Mouse (Mus musculus) retina, embryonic 14.5 days (tissue): Measurements from ENCODE around the gene Daglb.
A peak's percentile ranks its signal among the peaks of the same experiment; 100 is the strongest.

ENCODE experiments used
- DNase-seq: peaks from one replicate; pipeline ENCODE4 v3.0.0-alpha.2; 2015; ENCODE audit warnings: low spot score

The Daglb gene

DNA sequence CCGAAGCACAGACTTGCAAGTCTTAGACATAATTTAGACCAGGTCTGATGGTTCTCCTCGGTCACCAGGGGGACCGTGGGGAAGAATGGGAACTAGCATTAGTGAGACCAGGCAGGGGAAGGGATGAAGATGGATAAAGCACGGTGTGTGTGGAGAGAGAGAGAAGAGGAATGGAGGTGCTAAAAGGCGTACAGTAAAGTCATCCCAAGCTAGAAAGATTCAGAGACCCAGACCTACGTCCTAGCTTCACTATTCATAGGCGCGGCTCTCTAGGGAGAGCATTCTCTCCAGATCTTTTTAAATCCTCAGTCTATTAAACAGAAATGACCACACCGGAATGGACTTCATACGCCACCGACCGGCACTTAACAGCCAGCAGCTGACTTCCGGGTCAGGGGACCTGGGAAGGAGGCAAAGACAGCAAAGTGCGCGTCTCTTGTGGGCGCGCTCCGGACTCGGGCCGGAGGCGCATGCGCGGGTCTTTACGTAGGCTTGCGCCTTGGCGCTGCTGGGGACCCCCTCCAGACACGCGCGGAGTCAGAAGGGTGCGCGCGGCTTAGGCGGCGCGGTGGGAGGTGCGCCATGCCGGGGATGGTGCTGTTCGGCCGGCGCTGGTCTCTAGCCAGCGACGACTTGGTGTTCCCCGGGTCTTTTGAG lies at the start of gene Daglb:
Gene Daglb (plus strand): TSS at position 485 of the 657 bp plus-strand sequence.
- peak; percentile 93 for DNase-seq

DNA sequence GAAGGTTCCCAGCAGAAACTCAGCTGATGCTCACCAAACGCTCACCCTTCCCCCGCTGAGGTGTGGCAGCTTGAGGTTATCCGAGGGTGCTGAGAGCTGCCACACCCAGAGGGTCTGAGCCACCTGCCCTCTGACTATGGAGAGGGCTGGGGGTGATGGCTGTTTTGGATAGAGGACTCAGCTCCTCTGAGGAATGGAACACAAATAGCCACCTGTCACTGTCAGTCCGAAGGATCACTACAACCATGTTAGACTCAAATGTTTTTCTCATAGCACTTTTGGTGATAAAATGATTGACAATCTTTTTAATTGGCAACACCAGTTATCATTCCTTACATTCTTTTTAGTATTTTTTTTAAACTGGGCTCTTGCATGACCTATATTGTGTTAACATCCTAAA lies 42.9 kb upstream of the Daglb start:
- no peak for DNase-seq

DNA sequence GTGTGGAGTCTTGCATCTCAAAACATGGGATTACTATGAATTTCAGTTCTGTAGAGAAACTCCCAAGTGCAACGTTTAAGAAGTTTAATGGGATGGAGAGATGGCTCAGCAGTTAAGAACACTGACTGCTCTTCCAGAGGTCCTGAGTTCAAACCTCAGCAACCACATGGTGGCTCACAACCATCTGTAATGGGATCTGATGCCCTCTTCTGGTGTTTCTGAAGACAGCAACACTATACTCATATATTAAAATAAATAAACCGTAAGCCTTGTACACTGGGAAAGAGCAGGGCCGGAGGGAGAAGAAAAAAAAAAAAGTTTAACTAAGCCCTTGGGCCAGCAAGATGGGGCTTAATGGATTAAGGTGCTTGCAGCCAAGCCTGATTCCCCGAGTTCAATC lies 41.4 kb upstream of the Daglb start:
- DNase-seq, result no peak

DNA sequence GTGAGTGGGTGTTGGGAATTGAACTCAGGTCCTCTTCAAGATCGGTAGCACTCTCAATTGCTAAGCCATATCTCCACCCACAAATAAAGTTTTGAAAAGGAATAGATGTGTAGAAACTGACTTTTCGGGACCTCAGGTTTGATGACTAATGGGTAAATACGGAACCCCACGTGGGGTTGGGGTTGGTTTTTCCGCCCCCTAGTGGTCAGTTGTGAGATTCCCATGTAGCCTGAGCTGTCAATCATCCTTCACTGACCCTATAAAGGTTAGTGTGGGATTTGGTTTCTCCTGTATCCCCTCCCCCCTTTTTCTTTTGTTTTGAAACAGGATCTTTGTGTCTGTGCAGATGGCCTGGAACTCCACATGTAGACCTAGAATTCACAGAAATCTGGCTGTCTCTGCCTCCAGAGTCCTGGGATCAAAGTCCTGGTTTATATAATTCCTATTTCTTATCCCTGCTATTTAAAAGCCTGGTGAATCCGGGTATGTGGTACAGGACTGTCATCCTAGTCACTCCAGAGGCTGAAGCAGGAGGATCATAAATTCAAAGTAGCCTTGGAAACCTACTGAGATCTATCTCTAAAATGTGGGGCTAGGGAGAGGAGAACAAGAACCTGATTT lies 40.4 kb upstream of the Daglb start:
- peak; percentile 83 for DNase-seq

DNA sequence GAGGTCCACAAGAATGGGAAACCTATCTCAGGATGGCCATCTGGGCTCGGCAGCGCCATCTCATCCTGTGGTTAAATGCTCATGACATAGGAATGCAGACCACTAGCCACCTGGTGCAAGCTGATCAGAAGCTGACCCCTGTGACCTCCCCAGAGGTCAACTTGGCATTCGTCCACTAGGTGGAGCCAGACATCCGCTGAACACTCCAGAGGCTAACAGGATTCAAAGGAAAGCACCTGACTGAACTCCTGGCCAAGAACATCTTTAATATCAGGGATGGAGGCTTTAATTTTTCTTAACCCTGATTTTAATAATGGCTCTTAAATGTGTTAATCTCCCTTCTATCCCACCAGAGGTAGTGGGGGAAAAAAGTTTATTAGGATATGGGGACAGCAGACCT lies 30.0 kb upstream of the Daglb start:
- peak; percentile 90 for DNase-seq

DNA sequence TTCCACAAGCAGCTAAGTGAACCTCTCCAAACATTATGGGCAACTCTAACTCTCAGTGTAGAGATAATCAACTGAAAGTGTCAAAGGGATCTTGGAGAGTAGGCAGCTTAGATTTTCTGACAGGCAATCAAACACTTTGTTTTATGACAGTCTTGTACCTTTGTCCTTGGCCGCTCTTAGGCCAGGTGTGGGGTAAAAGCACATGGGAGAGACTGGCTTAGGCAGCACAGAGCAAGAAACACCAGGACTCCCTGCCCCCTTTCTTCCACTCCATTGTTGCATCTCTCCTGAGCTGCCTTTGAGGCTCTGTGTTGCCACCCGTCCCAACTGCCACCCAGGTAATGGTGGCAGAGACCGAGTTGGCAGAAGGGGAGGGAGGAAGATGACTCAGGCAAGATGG lies 23.1 kb upstream of the Daglb start:
- DNase-seq, result no peak

DNA sequence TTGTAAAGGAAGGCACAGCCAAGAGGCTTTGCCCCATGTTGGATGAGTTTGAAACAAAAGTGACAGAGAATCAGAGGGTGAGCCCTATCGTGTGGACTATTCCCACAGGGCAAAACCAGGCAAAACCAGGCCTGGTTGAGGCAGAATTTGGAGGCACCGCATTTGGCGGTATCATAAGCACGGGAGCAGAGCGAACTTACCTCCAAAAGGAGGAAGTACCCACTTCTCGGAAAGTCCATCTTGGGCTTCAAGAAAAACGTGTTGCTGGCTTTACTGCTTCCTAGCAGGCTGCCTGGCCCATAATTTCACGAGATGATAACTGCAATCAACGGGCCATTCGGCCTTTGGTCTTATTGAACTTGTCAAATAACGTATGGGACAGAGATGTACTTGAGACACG lies 22.6 kb upstream of the Daglb start:
- no peak for DNase-seq

DNA sequence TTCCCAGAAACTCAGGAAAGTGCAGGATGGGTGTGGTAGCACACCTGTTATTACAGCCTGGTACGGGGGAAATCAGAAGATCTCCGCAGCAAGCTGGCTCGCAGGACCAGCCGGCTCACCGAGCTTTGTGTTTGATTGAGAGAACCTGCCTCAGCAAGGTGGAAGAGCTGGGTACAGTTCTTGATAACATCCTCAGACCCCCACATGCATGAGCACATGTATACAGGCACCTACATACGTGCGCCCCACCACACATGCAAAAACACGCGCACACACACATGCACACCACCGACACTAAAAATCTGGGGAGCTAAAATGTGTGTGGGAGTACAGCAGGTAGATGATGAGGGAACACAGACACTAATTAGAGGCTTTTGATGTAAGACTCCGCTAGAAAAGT lies 713 bp upstream of the Daglb start:
- DNase-seq, result no peak

DNA sequence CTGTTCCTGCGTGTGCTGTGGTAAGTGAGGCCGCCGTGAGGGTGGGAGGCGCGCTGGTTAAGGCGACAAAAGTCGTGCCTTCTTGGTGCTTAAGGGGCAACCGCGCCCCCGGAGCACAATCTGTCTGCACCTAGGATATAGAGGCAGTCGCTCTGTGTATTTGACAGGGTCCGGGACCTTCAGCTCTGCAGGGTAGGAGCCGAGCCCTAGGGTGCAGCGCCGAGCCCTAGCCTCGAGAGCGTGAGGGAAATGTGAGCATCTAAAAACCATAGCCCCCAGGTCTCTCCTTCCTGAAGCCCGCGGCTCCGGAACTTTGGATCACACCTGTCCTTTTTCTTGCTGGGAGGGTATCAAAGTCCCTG lies 354 bp downstream of the Daglb start:
- DNase-seq, result no peak

DNA sequence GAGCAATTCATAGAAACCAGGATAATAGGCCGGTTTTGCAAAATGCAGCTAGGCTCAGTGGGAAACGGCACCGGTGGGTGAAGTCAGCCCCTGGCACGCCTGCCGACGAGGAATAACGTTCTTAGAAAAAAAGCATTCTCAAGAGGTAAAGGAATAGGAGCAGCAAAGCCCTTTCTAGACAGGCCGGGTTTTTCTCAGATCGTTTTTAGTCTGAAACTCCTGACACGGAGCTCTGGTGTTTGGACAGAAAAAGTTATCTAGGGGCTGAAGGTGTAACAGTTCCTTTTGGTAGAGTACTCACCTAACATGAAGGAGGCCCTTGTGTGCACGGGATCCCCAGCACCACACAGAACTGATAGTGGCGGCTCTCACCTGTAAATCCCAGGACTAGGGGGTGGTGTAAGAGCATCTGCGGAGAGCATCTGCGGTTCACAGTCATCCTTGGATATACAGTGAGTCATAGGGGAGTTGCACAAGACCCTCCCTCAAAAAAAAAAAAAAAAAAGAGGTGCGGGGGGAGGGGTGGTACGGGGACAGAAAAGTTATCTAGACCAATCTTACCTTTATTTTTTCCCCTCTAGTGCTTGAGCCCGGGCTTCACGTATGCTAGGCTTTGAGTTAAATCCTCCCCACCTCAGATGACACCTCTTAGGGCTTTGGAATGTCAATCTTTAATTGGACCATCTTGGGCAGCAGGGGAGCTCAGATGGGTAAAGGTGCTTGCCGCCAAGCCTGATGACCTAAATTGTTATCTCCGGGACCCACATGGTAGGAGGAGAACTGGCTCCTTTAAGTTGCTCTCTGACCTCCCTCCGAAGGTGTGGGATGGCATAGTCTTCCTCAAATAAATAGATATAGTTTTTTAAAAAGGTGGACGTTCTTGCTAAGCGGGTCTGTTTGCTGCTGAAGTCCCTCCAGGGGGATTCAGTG lies 1.0 kb downstream of the Daglb start:
- peak; percentile 3 for DNase-seq

DNA sequence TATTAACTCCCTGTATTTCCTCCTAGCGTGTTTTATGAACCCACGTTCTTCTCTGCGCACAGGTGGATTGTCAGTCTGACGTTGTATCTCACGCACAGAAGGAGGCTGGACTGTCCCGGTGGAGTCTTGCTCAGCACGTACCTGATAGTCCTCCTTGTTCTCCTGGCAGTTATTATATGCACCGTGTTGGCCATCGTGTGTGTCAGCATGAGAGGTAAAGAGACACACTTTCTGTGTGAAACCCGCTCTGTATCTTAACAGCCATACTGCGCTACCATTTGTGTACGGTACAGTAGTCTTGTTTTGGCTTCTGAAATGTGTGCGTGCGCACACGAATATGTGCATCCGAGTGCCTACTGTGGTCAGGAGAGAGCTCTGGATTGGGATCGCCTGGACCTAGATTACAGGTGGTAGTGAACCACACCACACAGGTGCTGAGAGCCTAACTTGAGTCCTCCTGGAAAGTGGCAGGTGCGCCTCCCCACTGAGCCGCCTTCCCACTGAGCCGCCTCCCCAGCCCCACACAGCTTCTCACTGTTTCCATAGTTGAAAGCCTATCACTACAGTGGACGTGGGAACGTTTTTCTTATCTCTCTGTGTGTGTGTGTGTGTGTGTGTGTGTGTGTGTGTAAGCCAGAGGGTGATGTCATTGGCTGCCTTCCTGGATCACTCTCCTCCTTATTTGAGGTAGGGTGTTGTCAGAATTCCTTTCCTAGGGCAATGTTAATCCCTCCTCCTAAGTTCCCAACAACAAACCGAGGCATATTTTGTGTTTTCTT lies 2.7 kb downstream of the Daglb start:
- DNase-seq, result no peak

DNA sequence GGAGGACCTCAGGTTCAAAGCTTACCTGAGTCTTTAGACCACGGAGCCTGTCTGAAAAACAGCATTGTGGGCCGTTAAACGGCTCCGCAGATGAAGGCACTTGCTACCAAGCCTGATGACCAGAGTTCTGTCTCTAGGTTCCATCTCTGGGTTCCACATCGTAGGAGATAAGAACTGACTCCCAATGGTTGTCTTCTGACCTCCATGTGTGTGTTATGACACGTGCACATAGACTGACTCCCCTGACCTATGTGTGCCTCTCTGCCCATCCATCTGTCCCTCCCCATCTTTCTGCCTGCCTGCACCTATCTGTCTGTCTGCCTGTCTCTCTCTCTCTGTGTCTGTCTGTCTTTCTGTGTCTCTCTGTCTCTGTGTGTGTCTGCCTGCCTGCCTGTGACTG lies 3.5 kb downstream of the Daglb start:
- DNase-seq, result no peak

DNA sequence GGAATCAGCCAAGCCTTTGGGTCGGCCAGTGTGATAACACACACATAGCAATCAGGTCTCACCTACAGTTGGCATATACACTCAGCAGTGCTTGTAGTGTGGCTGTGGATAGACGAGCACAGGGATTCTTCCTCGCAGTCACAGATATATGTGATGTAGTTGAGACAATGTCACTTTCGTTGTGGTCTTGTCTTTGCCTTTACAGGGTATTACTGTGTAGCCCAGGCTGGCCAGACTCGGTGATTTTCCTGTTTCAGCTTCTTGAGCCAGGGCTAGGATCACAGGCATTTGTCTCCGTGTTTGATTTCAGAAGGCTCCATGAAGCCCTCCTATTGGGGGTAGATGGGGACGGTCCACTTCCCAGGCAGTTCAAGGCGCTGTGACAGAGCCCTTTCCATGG lies 5.2 kb downstream of the Daglb start:
- no peak for DNase-seq

DNA sequence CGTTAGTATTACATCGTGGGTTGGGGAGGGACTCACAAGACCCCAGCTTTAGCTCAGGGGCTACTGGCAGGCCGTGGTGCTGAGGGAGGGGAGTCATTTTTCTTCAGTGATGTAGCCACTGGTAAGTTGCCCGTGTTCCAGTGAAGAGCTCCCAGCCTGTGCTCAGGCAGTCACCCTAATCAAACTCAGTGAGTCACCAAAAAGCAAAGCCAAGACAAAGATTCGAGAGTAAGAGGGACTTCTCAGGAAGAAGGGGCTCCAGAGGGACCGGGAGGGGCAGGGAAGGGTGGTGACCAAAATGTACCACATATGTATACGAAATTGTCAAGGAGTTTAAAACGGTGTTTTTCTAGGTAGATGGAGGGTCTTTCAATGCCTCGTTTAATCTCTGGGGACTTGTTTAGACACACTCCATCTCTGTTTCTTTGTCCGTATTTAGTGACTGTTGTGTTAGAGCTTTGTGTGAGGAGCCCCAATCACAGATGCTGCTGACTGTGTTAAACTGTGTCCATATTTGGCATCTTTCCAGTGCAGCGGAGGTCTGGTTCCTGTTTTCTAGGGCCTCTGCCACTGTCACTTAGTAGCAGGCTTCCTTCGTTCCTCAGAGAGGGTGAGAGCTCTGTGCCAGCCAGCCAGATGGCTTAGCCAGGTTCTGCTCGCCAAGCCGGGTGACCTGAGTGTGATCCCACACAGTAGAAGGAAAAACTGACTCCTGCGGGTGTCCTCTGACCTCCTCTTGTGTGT lies 6.2 kb downstream of the Daglb start:
- DNase-seq, result no peak

DNA sequence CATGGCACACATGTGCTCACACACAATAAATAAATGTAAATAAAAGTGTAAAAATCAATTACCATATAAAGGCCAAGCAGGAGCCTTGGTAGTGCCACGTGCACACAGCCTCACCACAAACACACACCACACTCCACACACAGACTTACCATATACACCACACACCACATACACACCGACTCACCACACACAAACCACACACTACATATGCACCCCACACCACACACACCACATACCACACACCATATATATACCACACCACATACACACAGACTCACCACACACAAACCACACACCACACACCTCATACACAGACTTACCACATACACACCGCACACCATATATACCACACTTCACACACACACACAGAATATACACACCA lies 6.8 kb downstream of the Daglb start:
- DNase-seq, result no peak

DNA sequence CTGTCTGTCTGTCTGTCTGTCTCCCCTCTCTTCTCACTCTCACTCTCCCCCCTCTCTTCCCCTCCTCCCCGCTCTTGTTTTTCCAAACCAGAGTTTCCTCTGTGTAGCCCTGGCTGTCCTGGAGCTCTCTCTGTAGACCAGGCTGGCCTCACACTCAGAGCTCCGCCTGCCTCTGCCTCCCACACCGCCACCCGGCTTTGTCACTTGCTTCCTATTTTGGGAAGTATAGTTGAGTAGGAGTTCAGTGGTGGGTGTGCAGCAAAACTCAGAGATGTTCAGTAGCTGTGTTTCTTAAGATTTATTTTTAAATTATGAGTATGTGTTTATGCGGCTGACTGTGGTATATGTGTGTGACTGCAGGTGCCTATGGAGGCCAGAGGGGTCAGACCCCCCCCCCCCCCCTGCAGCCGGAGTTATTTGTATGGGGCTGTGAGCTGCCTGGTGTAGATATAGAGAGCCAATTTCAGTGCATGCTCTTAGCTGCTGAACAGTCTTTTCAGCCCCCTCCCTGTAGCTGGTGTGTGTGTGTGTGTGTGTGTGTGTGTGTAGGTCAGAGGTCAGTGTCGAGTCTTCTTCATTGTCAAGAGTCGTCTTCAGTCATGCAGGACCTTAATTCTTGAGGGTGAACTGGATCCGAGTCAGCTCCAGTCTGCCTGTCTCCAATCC lies 7.7 kb downstream of the Daglb start:
- no peak for DNase-seq

DNA sequence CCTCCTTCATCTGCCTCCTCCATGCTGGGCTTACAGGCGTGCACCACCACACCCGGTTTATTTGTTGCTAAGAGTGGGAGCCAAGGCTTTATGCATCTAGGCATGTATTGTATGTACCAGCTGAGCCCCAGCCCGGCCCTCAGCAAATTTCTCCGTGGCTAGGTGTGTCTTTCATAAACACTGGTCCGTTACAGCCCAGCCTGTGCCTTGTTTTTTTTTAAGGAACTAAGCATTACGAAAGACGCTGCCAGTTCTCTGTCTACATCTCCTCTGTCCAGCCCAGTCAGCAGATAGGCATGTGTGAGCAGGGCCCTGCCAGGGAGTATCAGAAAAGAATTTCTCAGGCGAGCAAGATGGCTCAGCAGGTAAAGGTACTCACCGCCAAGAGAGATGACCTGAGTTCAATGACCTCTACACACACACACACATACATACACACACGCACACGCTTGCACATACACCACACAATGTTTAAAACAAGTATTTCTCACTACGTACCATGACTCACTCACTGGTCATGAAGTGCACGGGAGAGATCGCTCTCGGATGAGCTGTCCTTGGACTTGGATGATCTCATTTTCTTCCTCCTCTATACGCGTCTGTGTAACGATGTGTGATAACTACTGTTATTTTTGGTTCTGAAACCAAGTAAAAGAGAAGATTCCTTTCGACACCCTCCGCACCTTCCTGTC lies 10.9 kb downstream of the Daglb start:
- DNase-seq, result no peak

DNA sequence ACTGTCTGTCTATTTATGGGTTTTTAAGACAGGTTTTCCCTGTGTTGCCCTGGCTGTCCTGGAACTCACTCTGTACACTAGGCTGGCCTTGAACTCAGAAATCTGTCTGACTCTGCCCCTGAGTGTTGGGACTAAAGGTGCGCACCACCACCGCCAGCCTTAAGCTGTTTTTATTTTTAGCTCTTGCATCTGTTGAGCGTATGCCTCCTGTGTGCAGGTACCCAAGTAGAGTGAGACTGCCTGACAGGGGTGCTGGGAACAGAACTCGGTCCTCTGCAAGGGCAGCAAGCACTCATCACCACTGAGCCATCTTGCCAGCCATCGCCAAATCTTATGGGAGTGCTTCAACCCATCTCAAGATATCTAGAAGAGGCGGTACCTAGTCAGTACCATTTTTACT lies 11.6 kb downstream of the Daglb start:
- no peak for DNase-seq

DNA sequence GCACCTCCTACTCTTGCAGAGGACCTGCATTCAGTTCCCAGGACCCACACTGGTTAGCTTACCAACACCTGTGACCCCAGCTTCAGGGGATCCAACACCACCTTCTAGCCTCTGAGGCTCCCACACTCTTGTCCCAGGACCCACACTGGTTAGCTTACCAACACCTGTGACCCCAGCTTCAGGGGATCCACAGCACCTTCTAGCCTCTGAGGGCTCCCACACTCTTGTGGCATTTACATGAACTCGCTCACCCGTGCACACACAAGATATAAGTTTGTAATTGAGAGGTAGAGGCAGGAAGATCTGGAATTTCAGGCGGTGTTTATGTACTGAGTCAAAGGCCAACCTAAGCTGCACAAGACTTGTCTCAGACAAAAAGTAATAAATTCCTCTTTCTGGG lies 13.5 kb downstream of the Daglb start:
- no peak for DNase-seq

DNA sequence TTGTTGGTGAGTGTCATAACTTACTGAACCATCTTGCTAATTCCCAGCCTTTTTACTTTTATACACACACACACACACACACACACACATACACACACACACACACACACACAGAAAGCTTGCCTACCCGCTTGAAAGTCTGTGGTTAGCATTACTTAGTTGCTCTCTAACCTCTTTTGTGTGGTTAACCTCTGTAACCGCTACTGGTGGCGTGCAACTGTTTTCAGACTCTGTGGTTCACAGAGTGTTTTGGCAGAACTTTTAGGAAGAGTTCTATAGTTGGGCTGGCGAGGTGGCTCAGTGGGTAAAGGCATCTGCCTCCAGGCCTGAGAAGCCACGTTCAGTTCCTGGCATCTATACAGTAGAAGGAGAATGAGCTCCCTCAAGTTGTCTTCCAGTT lies 20.6 kb downstream of the Daglb start:
- DNase-seq, result no peak

DNA sequence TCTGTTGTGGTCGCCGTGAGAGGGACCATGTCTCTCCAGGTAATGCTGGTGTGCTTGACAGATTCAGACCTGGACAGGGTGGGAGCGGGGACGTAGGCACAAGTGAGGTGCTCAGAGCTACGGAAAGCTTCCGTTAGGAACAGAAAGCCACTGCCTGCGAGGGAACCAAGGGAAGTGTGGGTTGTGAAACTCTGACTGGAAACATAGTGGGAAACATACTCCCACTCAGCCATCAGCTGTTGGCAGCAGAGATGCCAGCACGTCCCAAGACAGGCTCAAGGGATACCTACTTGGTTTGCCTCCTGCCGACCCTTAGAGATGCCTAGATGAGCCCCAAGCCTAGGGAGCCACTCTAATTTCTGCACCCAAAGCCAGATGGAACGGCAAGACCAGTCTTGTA lies 22.8 kb downstream of the Daglb start:
- DNase-seq, result no peak
